ENCODE assay signal across 19 mouse cellular contexts in genomic region chr12:10016710-10017581, GRCm38 (mm10).
A peak's percentile ranks its signal among the peaks of the same experiment; 100 is the strongest.
DNase-seq lines count a peak whose midpoint lies in the region; ATAC-seq and TF ChIP-seq lines count a peak whose summit lies in the region.
"Had no signal": no experiment of that assay in that cellular context is flagged by ENCODE, and none has a peak within 500 bp of the region (broad histone marks: within the 10 kb centered on the region; RNA-seq: fewer than 3 reads in every experiment).

No protein-coding gene starts in this region.

- no peaks in the 10 kb centered on the region for H3K4me1 ChIP-seq in hindbrain, embryonic 10.5 days (replicated peaks)
- no peaks in the 10 kb centered on the region for H3K4me1 ChIP-seq in hindbrain, embryonic 14.5 days (replicated peaks; ENCODE audit: control insufficient read depth, insufficient read depth, low read length)
- H3K4me1 ChIP-seq in lung, postnatal 0 days (ENCODE audit: insufficient read depth, low read depth, low read length), result no peaks in the 10 kb centered on the region
- H3K4me1 ChIP-seq in stomach, embryonic 14.5 days (ENCODE audit: control insufficient read depth, insufficient read depth, low read length), result no peaks in the 10 kb centered on the region
- no peaks in the 10 kb centered on the region for H3K4me1 ChIP-seq in forebrain, embryonic 13.5 days
- H3K4me1 ChIP-seq: heart, embryonic 10.5 days; hindbrain, embryonic 15.5 days; midbrain, embryonic 12.5 days had no signal

- WGBS in hindbrain, embryonic 10.5 days, result 79% methylated on average over 15 of the region's 15 CpGs
- 85% methylated on average over 15 of the region's 15 CpGs for WGBS in hindbrain, embryonic 14.5 days
- 51% methylated on average over 15 of the region's 15 CpGs for WGBS in lung, postnatal 0 days
- 38% methylated on average over 15 of the region's 15 CpGs for WGBS in stomach, embryonic 14.5 days
- 89% methylated on average over 15 of the region's 15 CpGs for WGBS in forebrain, embryonic 13.5 days

- DNase-seq in hindbrain, embryonic 10.5 days (ENCODE audit: low spot score), result peak; percentile 4
- no peak for DNase-seq in hindbrain, embryonic 14.5 days (ENCODE audit: low spot score)
- peak; percentile 52 for DNase-seq in lung, postnatal 0 days (ENCODE audit: low spot score)
- no peak for DNase-seq in lung, postnatal 25 days (ENCODE audit: low spot score)
- DNase-seq in brain, embryonic 14.5 days (ENCODE audit: low read depth), result peak; percentile 10
- no peak for DNase-seq in thymus, postnatal 4 days
- DNase-seq: cerebellum, postnatal 10 days; forebrain, postnatal 0 days; gastrocnemius, postnatal 36 days; kidney, adult 8-10 months; left cerebral cortex, postnatal 4 days; thymus, postnatal 36 days had no signal

- H3K4me2 ChIP-seq in hindbrain, embryonic 14.5 days (replicated peaks), result no peak overlapping the region
- H3K4me2 ChIP-seq in lung, postnatal 0 days (replicated peaks; ENCODE audit: low read depth, low read length), result no peak overlapping the region
- H3K4me2 ChIP-seq in stomach, embryonic 14.5 days (replicated peaks; ENCODE audit: low read depth, low read length), result no peak overlapping the region; the same call in 1 of the 2 replicates
- H3K4me2 ChIP-seq in forebrain, embryonic 13.5 days, result no peak overlapping the region
- H3K4me2 ChIP-seq: hindbrain, embryonic 15.5 days; midbrain, embryonic 12.5 days had no signal

- H3K36me3 ChIP-seq in hindbrain, embryonic 10.5 days, result no peaks in the 10 kb centered on the region
- no peaks in the 10 kb centered on the region for H3K36me3 ChIP-seq in hindbrain, embryonic 14.5 days (replicated peaks; ENCODE audit: control insufficient read depth, insufficient read depth)
- no peaks in the 10 kb centered on the region for H3K36me3 ChIP-seq in lung, postnatal 0 days (ENCODE audit: insufficient read depth, low read length)
- no peaks in the 10 kb centered on the region for H3K36me3 ChIP-seq in stomach, embryonic 14.5 days (ENCODE audit: control insufficient read depth, insufficient read depth, low read length)
- H3K36me3 ChIP-seq in forebrain, embryonic 13.5 days (ENCODE audit: poor library complexity, severe bottlenecking), result no peaks in the 10 kb centered on the region
- H3K36me3 ChIP-seq: G1E; heart, embryonic 10.5 days; hindbrain, embryonic 15.5 days; midbrain, embryonic 12.5 days had no signal

- no peak overlapping the region for H3K4me3 ChIP-seq in hindbrain, embryonic 10.5 days
- H3K4me3 ChIP-seq in hindbrain, embryonic 14.5 days (replicated peaks; ENCODE audit: low read length), result no peak overlapping the region
- no peak overlapping the region for H3K4me3 ChIP-seq in lung, postnatal 0 days (ENCODE audit: low read depth, low read length)
- no peak overlapping the region for H3K4me3 ChIP-seq in stomach, embryonic 14.5 days (ENCODE audit: low read depth, low read length)
- H3K4me3 ChIP-seq in forebrain, embryonic 13.5 days, result no peak overlapping the region
- H3K4me3 ChIP-seq: erythroblast, embryonic 14.5 days; heart, embryonic 10.5 days; hindbrain, embryonic 15.5 days; midbrain, embryonic 12.5 days had no signal

- H3K9me3 ChIP-seq in hindbrain, embryonic 10.5 days, result no peaks in the 10 kb centered on the region
- H3K9me3 ChIP-seq in hindbrain, embryonic 14.5 days (ENCODE audit: control insufficient read depth, low read length), result no peaks in the 10 kb centered on the region
- no peaks in the 10 kb centered on the region for H3K9me3 ChIP-seq in lung, postnatal 0 days (ENCODE audit: low read length)
- no peaks in the 10 kb centered on the region for H3K9me3 ChIP-seq in stomach, embryonic 14.5 days (ENCODE audit: control insufficient read depth, low read depth, low read length)
- no peaks in the 10 kb centered on the region for H3K9me3 ChIP-seq in forebrain, embryonic 13.5 days (replicated peaks)
- H3K9me3 ChIP-seq: G1E; heart, embryonic 10.5 days; hindbrain, embryonic 15.5 days; midbrain, embryonic 12.5 days had no signal

- TF ChIP-seq POLR2A in brain, embryonic 14.5 days (IDR thresholded peaks at IDR 0.05; ENCODE audit: borderline replicate concordance, extremely low read depth, insufficient read depth, insufficient read length, poor library complexity, severe bottlenecking), result no peak

- no peak for TF ChIP-seq EP300 in lung, postnatal 0 days (IDR thresholded peaks at IDR 0.05)

- no peak overlapping the region for H3K27ac ChIP-seq in hindbrain, embryonic 10.5 days
- H3K27ac ChIP-seq in hindbrain, embryonic 14.5 days, result no peak overlapping the region
- H3K27ac ChIP-seq in lung, postnatal 0 days (ENCODE audit: low read length), result no peak overlapping the region
- peak overlapping the region; percentile 36; the same call in 1 of the 2 replicates for H3K27ac ChIP-seq in stomach, embryonic 14.5 days (ENCODE audit: low read length)
- H3K27ac ChIP-seq in forebrain, embryonic 13.5 days, result no peak overlapping the region
- H3K27ac ChIP-seq: heart, embryonic 10.5 days; hindbrain, embryonic 15.5 days; midbrain, embryonic 12.5 days had no signal

- H3K27me3 ChIP-seq in hindbrain, embryonic 10.5 days (ENCODE audit: insufficient read depth, poor library complexity, severe bottlenecking), result no peaks in the 10 kb centered on the region
- H3K27me3 ChIP-seq in hindbrain, embryonic 14.5 days (ENCODE audit: control insufficient read depth, insufficient read depth, low read length), result no peaks in the 10 kb centered on the region
- no peaks in the 10 kb centered on the region for H3K27me3 ChIP-seq in lung, postnatal 0 days (replicated peaks; ENCODE audit: insufficient read depth, low read length)
- H3K27me3 ChIP-seq in stomach, embryonic 14.5 days (ENCODE audit: control insufficient read depth, insufficient read depth, low read length), result no peaks in the 10 kb centered on the region
- no peaks in the 10 kb centered on the region for H3K27me3 ChIP-seq in forebrain, embryonic 13.5 days
- H3K27me3 ChIP-seq: hindbrain, embryonic 15.5 days; midbrain, embryonic 12.5 days had no signal

- no peak overlapping the region for H3K9ac ChIP-seq in hindbrain, embryonic 14.5 days
- no peak overlapping the region for H3K9ac ChIP-seq in lung, postnatal 0 days (replicated peaks; ENCODE audit: low read depth)
- H3K9ac ChIP-seq in stomach, embryonic 14.5 days (replicated peaks; ENCODE audit: low read depth, low read length), result no peak overlapping the region
- H3K9ac ChIP-seq in forebrain, embryonic 13.5 days, result no peak overlapping the region
- H3K9ac ChIP-seq: forebrain, postnatal 0 days; hindbrain, embryonic 15.5 days; midbrain, embryonic 12.5 days had no signal

- no peak for TF ChIP-seq CTCF in lung, postnatal 0 days (IDR thresholded peaks at IDR 0.05)
- TF ChIP-seq CTCF in brain, embryonic 14.5 days (IDR thresholded peaks at IDR 0.05; ENCODE audit: borderline replicate concordance, extremely low read depth, insufficient read depth, insufficient read length), result no peak

- no peak for ATAC-seq in hindbrain, embryonic 14.5 days (ENCODE audit: low FRiP score)
- peak; percentile 67 for ATAC-seq in lung, postnatal 0 days
- ATAC-seq in stomach, embryonic 14.5 days (ENCODE audit: insufficient number of reproducible peaks, insufficient read depth, low FRiP score, low read depth), result peak; percentile 28; the same call in 1 of the 2 replicates
- ATAC-seq in forebrain, embryonic 13.5 days, result no peak
- ATAC-seq: forebrain, postnatal 0 days had no signal

Comparison
In these comparisons a context has a peak if more than half of its experiments do, and no peak if none do; other contexts are left out.
1. DNase-seq: peak in hindbrain, embryonic 10.5 days (single experiment), lung, postnatal 0 days (single experiment) and brain, embryonic 14.5 days (single experiment); none in hindbrain, embryonic 14.5 days (single experiment), lung, postnatal 25 days (single experiment) and thymus, postnatal 4 days (single experiment).
2. ATAC-seq: peak in lung, postnatal 0 days (single experiment) and stomach, embryonic 14.5 days (single experiment); none in hindbrain, embryonic 14.5 days (single experiment) and forebrain, embryonic 13.5 days (single experiment).